Mouse (Mus musculus): ENCODE measurements at regions not wholly inside any gene's neighbourhood (a gene's known extent, or its start where the extent isn't known, plus 50 kb on each side); places are given as distances from the start of the nearest gene placed in this dataset.

DNA sequence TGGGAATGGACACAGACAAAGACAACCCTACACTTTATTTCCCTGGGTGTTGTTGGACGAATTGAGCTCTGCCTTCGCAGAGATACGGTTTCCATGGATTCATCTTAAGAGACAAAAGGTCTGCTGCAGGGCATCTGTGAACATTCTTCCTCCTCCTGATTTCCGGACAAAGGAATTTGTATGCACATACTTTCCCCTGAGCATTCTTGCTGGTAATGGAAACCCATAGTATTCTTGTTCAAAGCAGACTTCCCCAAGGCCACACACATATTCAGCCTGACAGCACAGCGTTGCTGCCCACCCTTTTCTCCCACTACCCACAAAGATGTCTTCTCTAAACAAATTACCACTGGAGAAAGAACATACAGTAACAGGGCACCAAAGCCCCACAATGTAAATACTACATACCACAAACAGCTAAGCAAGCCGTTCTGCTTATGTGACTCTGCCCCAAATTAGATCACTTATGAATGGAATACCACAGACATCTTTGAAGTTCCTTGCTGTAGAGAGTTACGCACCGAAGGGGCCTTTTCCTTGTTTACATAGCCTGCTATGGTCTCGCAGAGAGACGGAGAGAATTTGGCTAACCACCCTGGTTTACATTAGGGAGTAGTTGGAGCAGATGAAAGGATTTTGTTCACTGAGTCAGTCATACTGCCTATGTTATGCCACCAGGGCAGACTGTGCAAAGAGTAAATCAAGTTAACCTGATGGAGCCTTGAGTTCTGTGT, 96.0 kb upstream of the Tas2r134 start:
- TF ChIP-seq ZC3H11A (IDR thresholded peaks at IDR 0.05; ENCODE audit: borderline replicate concordance, low read depth, low read length) (no peak), ZNF384 (IDR thresholded peaks at IDR 0.05; ENCODE audit: low read depth, low read length) (no peak), MAFK (IDR thresholded peaks at IDR 0.05; ENCODE audit: insufficient read depth, low read depth, low read length) (no peak)

Measured in ES-E14 (cell line).